Mouse (Mus musculus) gastrocnemius, adult 18-20 months (tissue): ENCODE measurements around the gene Nsl1. TPM values are rescaled to one million over a fixed set of nuclear protein-coding genes. Genes with fewer than 3 reads are reported as not detected.

Experiments
- DNase-seq: peaks from one replicate; pipeline ENCODE4 v3.0.0; 2021; ENCODE audit warnings: low spot score
- total RNA-seq, 2 experiments: library from RNA; stranded (reverse); gene quantifications; 2 replicates each; pipeline ENCODE4 v1.2.3; 2021

The Nsl1 gene
- total RNA-seq, 2 experiments from 2014 or later = 0.17 to 0.18 TPM

- DNase-seq = no peak
These were observed 29.2 kb downstream of the Nsl1 start for GRCm38 (mm10) chr1:191092050-191092449.

- no peak for DNase-seq
These were observed 30.8 kb downstream of the Nsl1 start for GRCm38 (mm10) chr1:191093578-191093977.

GRCm38 (mm10) chr1:191095019-191095418 is 32.2 kb downstream of the Nsl1 start:
- no peak for DNase-seq

- DNase-seq = no peak
These were observed 34.3 kb downstream of the Nsl1 start for GRCm38 (mm10) chr1:191096871-191097681.

- peak; percentile 11 for DNase-seq
These were observed 35.3 kb downstream of the Nsl1 start, which contains the start of gene Batf3 for GRCm38 (mm10) chr1:191097802-191098747. Batf3 (plus strand) TSS chr1:191097847.

- DNase-seq = no peak
These were observed 36.3 kb downstream of the Nsl1 start for GRCm38 (mm10) chr1:191099114-191099513.

GRCm38 (mm10) chr1:191099772-191100291 is 37.0 kb downstream of the Nsl1 start:
- DNase-seq = no peak

- no peak for DNase-seq
These were observed 40.0 kb downstream of the Nsl1 start for GRCm38 (mm10) chr1:191102730-191103370.

- no peak for DNase-seq
These were observed 42.4 kb downstream of the Nsl1 start for GRCm38 (mm10) chr1:191105246-191105645.

- no peak for DNase-seq
These were observed 44.5 kb downstream of the Nsl1 start for GRCm38 (mm10) chr1:191107306-191107705.

GRCm38 (mm10) chr1:191109907-191110306 is 47.1 kb downstream of the Nsl1 start:
- no peak for DNase-seq

- no peak for DNase-seq
These were observed 48.3 kb downstream of the Nsl1 start for GRCm38 (mm10) chr1:191111146-191111545.

- DNase-seq = no peak
These were observed 52.1 kb downstream of the Nsl1 start for GRCm38 (mm10) chr1:191114868-191115267.

GRCm38 (mm10) chr1:191115514-191116238 is 52.9 kb downstream of the Nsl1 start:
- peak; percentile 17 for DNase-seq

GRCm38 (mm10) chr1:191122744-191123143 is 59.9 kb downstream of the Nsl1 start:
- peak; percentile 39 for DNase-seq

- no peak for DNase-seq
These were observed 60.9 kb downstream of the Nsl1 start for GRCm38 (mm10) chr1:191123696-191124095.

GRCm38 (mm10) chr1:191124288-191124687 is 61.5 kb downstream of the Nsl1 start:
- no peak for DNase-seq

GRCm38 (mm10) chr1:191125811-191126638 is 63.2 kb downstream of the Nsl1 start:
- DNase-seq = peak; percentile 54

- DNase-seq = no peak
These were observed 68.9 kb downstream of the Nsl1 start for GRCm38 (mm10) chr1:191131692-191132091.

GRCm38 (mm10) chr1:191132240-191132639 is 69.4 kb downstream of the Nsl1 start:
- DNase-seq = no peak
